Mouse (Mus musculus) ovary, adult 2 months (tissue): Measurements from ENCODE around the gene Lztr1. TPM values are rescaled to one million over a fixed set of nuclear protein-coding genes. Genes with fewer than 3 reads are reported as not detected.

Experiments
- polyA plus RNA-seq: library from polyadenylated mRNA; depleted of rRNA; stranded (reverse); fragments of >200 nt; gene quantifications from 2 replicates; pipeline ENCODE4 v1.2.3, GENCODE M21; 2012; rRNA removed

The Lztr1 gene
- polyA plus RNA-seq: 407 and 481 TPM in 2 replicates

GRCm38 (mm10) chr16:17508546-17509239 lies at the start of gene Lztr1:
Gene Lztr1, plus strand, starts transcription at chr16:17508688.

GRCm38 (mm10) chr16:17489469-17490111 lies 18.9 kb upstream of the Lztr1 start, which contains the start of gene Aifm3:
Gene Aifm3, plus strand, starts transcription at chr16:17489611.

GRCm38 (mm10) chr16:17530640-17531288 lies 22.3 kb downstream of the Lztr1 start, which contains the start of gene Thap7:
Gene Thap7, minus strand, starts transcription at chr16:17531136.

GRCm38 (mm10) chr16:17561128-17561750 lies 52.8 kb downstream of the Lztr1 start, which contains the start of gene Lrrc74b:
Gene Lrrc74b, minus strand, starts transcription at chr16:17561247.

GRCm38 (mm10) chr16:17561751-17562208 lies 53.3 kb downstream of the Lztr1 start, which contains the start of gene P2rx6:
Gene P2rx6, plus strand, starts transcription at chr16:17561885.

Other genes with a start within 250 kb of the Lztr1 start
- 33.0 and 34.8 TPM in 2 replicates for gene Tmem191c, start 232.6 kb upstream of the Lztr1 start, polyA plus RNA-seq
- gene Serpind1, start 177.3 kb upstream of the Lztr1 start, polyA plus RNA-seq: 0.09 and 0.22 TPM in 2 replicates
- gene Snap29, start 102.7 kb upstream of the Lztr1 start, polyA plus RNA-seq: 2.9 and 3.4 TPM in 2 replicates
- 46.7 and 52.1 TPM in 2 replicates for gene Pi4ka, start 102.4 kb upstream of the Lztr1 start, polyA plus RNA-seq
- 82.8 and 92.6 TPM in 2 replicates for gene Crkl, start 56.7 kb upstream of the Lztr1 start, polyA plus RNA-seq
- 4.2 and 4.3 TPM in 2 replicates for gene Aifm3, start 19.1 kb upstream of the Lztr1 start, polyA plus RNA-seq
- 145 and 160 TPM in 2 replicates for gene Thap7, start 22.4 kb downstream of the Lztr1 start, polyA plus RNA-seq
- gene Lrrc74b, start 52.6 kb downstream of the Lztr1 start, polyA plus RNA-seq: 12.1 and 12.8 TPM in 2 replicates
- 13.2 and 17.1 TPM in 2 replicates for gene P2rx6, start 53.2 kb downstream of the Lztr1 start, polyA plus RNA-seq
- 52.7 and 62.9 TPM in 2 replicates for gene Slc7a4, start 74.5 kb downstream of the Lztr1 start, polyA plus RNA-seq
- gene Smpd4, start 110.7 kb downstream of the Lztr1 start, polyA plus RNA-seq: 84.1 and 97.5 TPM in 2 replicates
- gene Ccdc74a, start 137.8 kb downstream of the Lztr1 start, polyA plus RNA-seq: 9.6 and 11.7 TPM in 2 replicates
- 112 and 197 TPM in 2 replicates for gene Med15, start 224.2 kb downstream of the Lztr1 start, polyA plus RNA-seq